Mouse (Mus musculus) limb, embryonic 14.5 days (tissue): ENCODE measurements around the gene Mapk1ip1l. TPM values are rescaled to one million over a fixed set of nuclear protein-coding genes. Genes with fewer than 3 reads are reported as not detected.

Experiments used
- ATAC-seq: fragments of 200-750 bp; cut with Nextera tagmentation; 2 replicates; pipeline ENCODE4 v1.8.0; 2017; ENCODE audit warnings: low read depth, moderate number of reproducible peaks, moderate TSS enrichment; ENCODE audit not compliant: low FRiP score
- DNase-seq: peaks from one replicate; pipeline ENCODE4 v3.0.0-alpha.2; 2015; ENCODE audit warnings: low spot score
- H3K27ac ChIP-seq: fragments of 300-500 bp; sonication (generic); replicated peaks from 2 replicates; pipeline ENCODE4 v1.5.1; 2014; ENCODE audit warnings: low read depth, mild to moderate bottlenecking, low read length, moderate library complexity, mixed read lengths
- H3K27me3 ChIP-seq: fragments of 300-500 bp; sonication (generic); 2 replicates; pipeline ENCODE4 v1.6.1; 2014; ENCODE audit warnings: low read length, mixed read lengths; ENCODE audit not compliant: control insufficient read depth, insufficient read depth
- H3K36me3 ChIP-seq: fragments of 300-500 bp; sonication (generic); 2 replicates; pipeline ENCODE4 v1.6.1; 2014; ENCODE audit warnings: mild to moderate bottlenecking, low read length, moderate library complexity, mixed read lengths; ENCODE audit not compliant: control insufficient read depth, insufficient read depth
- H3K4me1 ChIP-seq: fragments of 300-500 bp; sonication (generic); 2 replicates; pipeline ENCODE4 v1.6.1; 2014; ENCODE audit warnings: antibody characterized with exemption, low read length, mixed read lengths; ENCODE audit not compliant: control insufficient read depth, insufficient read depth
- H3K4me2 ChIP-seq: fragments of 300-500 bp; sonication (generic); replicated peaks from 2 replicates; pipeline ENCODE4 v1.6.1; 2014; ENCODE audit warnings: low read depth, mild to moderate bottlenecking, low read length, moderate library complexity; ENCODE audit not compliant: severe bottlenecking
- H3K4me3 ChIP-seq: fragments of 300-500 bp; sonication (generic); replicated peaks from 2 replicates; pipeline ENCODE4 v1.5.1; 2014; ENCODE audit warnings: low read length
- H3K9ac ChIP-seq: fragments of 300-500 bp; sonication (generic); 2 replicates; pipeline ENCODE4 v1.6.1; 2014; ENCODE audit warnings: mild to moderate bottlenecking, low read depth, low read length, moderate library complexity; ENCODE audit not compliant: severe bottlenecking
- H3K9me3 ChIP-seq: fragments of 300-500 bp; sonication (generic); 2 replicates; pipeline ENCODE4 v1.6.1; 2016; ENCODE audit warnings: low read length; ENCODE audit not compliant: control insufficient read depth
- POLR2A ChIP-seq: fragments of 200-500 bp; IDR thresholded peaks from 2 replicates; pipeline ENCODE4 v1.8.0; 2012; ENCODE audit warnings: inconsistent platforms, mild to moderate bottlenecking, moderate library complexity, borderline replicate concordance; ENCODE audit not compliant: insufficient read depth, insufficient read length; ENCODE audit errors: extremely low read depth
- whole genome bisulfite sequencing: fragments of 180-500 bp; shearing (Covaris S2); extraction: QIAGEN DNeasy Blood & Tissue Kit; methylation state at CpG from one replicate; pipeline ENCODE4 v1.1.7; 2014; 5-methylcytosine and 5-hydroxymethylcytosine counted together
- polyA plus RNA-seq, 2 experiments: library from polyadenylated mRNA; depleted of rRNA in 1 of 2; stranded (reverse) in 1 of 2; unstranded in 1 of 2; fragments of >200 nt; fragmentation: Nextera tagmentation in 1 of 2; extraction: Ambion mirVana in 1 of 2; gene quantifications; 2 replicates each; pipeline versions ENCODE4 v1.2.1 to v1.2.3; 2012 to 2014

Mapk1ip1l gene
- polyA plus RNA-seq, 2 experiments: 62.6 to 74.6 TPM

DNA sequence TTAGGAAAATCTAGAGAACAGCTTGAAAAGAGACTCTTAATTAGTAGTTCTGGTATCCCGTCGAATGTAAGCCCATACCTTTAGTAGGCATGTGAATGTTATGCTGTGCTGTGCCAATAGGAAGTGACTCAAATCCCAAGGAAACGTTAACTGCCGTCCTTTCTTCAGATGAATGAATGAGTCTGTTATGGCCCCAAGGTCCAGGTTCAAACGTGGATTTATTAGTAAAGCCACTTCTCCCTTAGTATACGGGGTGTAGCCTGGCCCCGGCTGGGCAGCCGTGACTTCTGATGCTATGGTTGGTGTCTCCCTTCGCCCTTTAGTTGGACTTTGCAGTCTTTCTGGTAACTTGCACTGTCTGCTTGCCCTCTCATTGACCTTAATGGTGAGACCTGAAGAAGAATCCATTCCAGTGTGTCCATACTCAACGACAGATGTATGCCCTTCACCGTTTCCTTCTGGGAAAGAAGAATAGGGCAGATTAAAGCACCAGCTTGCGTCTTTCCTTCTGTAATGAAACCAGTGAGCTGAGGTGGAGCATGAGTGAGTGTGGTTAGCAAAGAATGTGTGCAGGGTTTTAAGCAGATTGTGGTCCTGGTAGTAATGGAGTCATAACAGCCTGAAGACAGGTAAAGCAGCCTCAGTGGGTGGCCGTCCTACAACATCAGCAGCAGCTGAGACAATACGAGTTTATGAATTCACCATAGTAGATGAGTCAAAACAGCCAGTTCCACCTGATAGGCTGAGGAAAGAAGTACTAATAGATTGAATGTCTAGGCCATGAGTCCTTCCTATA, 5.0 kb downstream of the Mapk1ip1l start:
- Histone ChIP-seq H3K4me2 (no peak overlapping the region), H3K36me3 (peaks cover 11% of the 10 kb centered on the region), H3K4me3 (no peak overlapping the region), H3K9ac (no peak overlapping the region), H3K9me3 (no peaks in the 10 kb centered on the region), H3K27ac (no peak overlapping the region), H3K27me3 (no peaks in the 10 kb centered on the region), H3K4me1 (peaks cover 10% of the 10 kb centered on the region)
- TF ChIP-seq POLR2A: no peak
- no peak for DNase-seq
- ATAC-seq: no peak
- WGBS: 67% methylated on average over 14 of the region's 14 CpGs

GRCm38 (mm10) chr14:47304814-47305405, 6.8 kb downstream of the Mapk1ip1l start:
- DNase-seq (no peak), ATAC-seq (no peak)
- 96% methylated on average over 6 of the region's 6 CpGs for WGBS
- Histone ChIP-seq H3K36me3 (peaks cover 22% of the 10 kb centered on the region), H3K27ac (no peak overlapping the region), H3K27me3 (no peaks in the 10 kb centered on the region), H3K4me2 (no peak overlapping the region), H3K4me3 (no peak overlapping the region), H3K9me3 (no peaks in the 10 kb centered on the region), H3K9ac (no peak overlapping the region), H3K4me1 (peaks cover 6% of the 10 kb centered on the region)
- TF ChIP-seq POLR2A: no peak

GRCm38 (mm10) chr14:47305933-47306332, 7.9 kb downstream of the Mapk1ip1l start:
- Histone ChIP-seq H3K27ac (no peak overlapping the region), H3K9ac (no peak overlapping the region), H3K4me3 (no peak overlapping the region), H3K9me3 (no peaks in the 10 kb centered on the region), H3K4me2 (no peak overlapping the region), H3K4me1 (no peaks in the 10 kb centered on the region), H3K36me3 (peaks cover 31% of the 10 kb centered on the region), H3K27me3 (no peaks in the 10 kb centered on the region)
- ATAC-seq: no peak
- 85% methylated on average over 4 of the region's 4 CpGs for WGBS
- TF ChIP-seq POLR2A: no peak
- DNase-seq: no peak

DNA sequence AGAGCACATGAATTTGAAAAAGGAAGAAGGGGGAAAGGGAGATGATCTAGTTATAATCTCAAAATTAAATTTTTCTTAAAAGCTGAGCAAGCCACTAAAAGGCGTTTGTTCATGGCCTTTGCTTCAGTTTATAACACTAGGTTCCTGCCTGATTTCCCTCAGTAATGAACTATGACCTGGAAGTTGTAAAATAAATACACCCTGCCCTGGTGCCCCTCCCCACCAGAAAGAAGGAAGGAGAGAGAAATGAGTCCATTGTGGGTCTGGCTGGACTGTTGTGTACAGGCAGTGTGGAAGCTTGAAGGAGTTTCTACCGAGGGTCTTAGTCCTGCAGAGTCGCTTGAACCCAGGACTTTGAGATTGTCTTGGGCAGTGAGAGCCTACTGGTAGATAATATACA, 9.6 kb downstream of the Mapk1ip1l start:
- ATAC-seq (no peak), DNase-seq (no peak)
- Histone ChIP-seq H3K9ac (no peak overlapping the region), H3K4me1 (no peaks in the 10 kb centered on the region), H3K27ac (no peak overlapping the region), H3K36me3 (peaks cover 48% of the 10 kb centered on the region), H3K27me3 (no peaks in the 10 kb centered on the region), H3K4me3 (no peak overlapping the region), H3K9me3 (no peaks in the 10 kb centered on the region), H3K4me2 (no peak overlapping the region)
- no peak for TF ChIP-seq POLR2A
- 79% methylated on average over 3 of the region's 3 CpGs for WGBS

DNA sequence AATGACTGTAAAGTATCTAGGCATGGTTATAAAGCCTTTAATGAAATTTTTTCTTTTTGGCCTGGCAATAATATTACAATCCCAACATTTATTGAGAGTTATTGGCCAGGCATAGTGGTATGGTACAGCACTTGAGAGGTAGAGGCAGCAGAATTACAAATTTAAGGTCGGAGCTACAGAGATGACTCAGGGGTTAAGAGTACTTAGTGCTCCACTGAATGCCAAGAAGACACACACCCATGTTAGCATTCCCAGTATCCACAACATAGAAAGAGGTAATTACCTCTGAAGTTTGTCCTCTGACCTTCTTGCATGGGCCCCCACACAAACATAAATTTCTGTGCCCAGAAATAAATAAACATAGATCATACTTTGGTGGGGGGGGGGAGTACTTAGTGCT, 11.0 kb downstream of the Mapk1ip1l start:
- no peak for DNase-seq
- ATAC-seq: no peak
- Histone ChIP-seq H3K9ac (no peak overlapping the region), H3K4me3 (no peak overlapping the region), H3K9me3 (no peaks in the 10 kb centered on the region), H3K4me1 (no peaks in the 10 kb centered on the region), H3K27me3 (no peaks in the 10 kb centered on the region), H3K4me2 (no peak overlapping the region), H3K36me3 (peaks cover 53% of the 10 kb centered on the region), H3K27ac (no peak overlapping the region)
- no peak for TF ChIP-seq POLR2A
- whole genome bisulfite sequencing: 92% methylated on average over 1 of the region's 1 CpGs
